Mouse (Mus musculus) gastrocnemius, adult 18-20 months (tissue): ENCODE data around the gene Acmsd. TPM values are rescaled to one million over a fixed set of nuclear protein-coding genes. Genes with fewer than 3 reads are reported as not detected.

Experiments used
- DNase-seq: peaks from one replicate; pipeline ENCODE4 v3.0.0; 2021; ENCODE audit warnings: low spot score
- total RNA-seq, 2 experiments: library from RNA; stranded (reverse); gene quantifications; 2 replicates each; pipeline ENCODE4 v1.2.3; 2021

Gene Acmsd
- total RNA-seq, 2 experiments from 2014 or later = not detected

- no peak for DNase-seq
These were observed 46.0 kb downstream of the Acmsd start for GRCm38 (mm10) chr1:127775206-127775720.

- no peak for DNase-seq
These were observed 47.0 kb downstream of the Acmsd start for GRCm38 (mm10) chr1:127776246-127776645.

GRCm38 (mm10) chr1:127778611-127779010, 49.4 kb downstream of the Acmsd start:
- DNase-seq = no peak

- no peak for DNase-seq
These were observed 50.9 kb downstream of the Acmsd start for GRCm38 (mm10) chr1:127780142-127780541.

GRCm38 (mm10) chr1:127780849-127781248, 51.6 kb downstream of the Acmsd start:
- DNase-seq = no peak

- DNase-seq = no peak
These were observed 54.6 kb downstream of the Acmsd start for GRCm38 (mm10) chr1:127783862-127784261.

- DNase-seq = no peak
These were observed 56.7 kb downstream of the Acmsd start for GRCm38 (mm10) chr1:127785882-127786281.

GRCm38 (mm10) chr1:127788943-127789342, 59.7 kb downstream of the Acmsd start:
- DNase-seq = no peak

- DNase-seq = no peak
These were observed 64.2 kb downstream of the Acmsd start for GRCm38 (mm10) chr1:127793459-127793858.

- no peak for DNase-seq
These were observed 66.0 kb downstream of the Acmsd start for GRCm38 (mm10) chr1:127795087-127795769.

GRCm38 (mm10) chr1:127796341-127796740, 67.1 kb downstream of the Acmsd start:
- DNase-seq = no peak

GRCm38 (mm10) chr1:127796752-127797151, 67.5 kb downstream of the Acmsd start:
- DNase-seq = no peak

- DNase-seq = no peak
These were observed 73.7 kb downstream of the Acmsd start for GRCm38 (mm10) chr1:127802916-127803315.

- no peak for DNase-seq
These were observed 79.5 kb downstream of the Acmsd start for GRCm38 (mm10) chr1:127808671-127809070.

- no peak for DNase-seq
These were observed 83.7 kb downstream of the Acmsd start for GRCm38 (mm10) chr1:127812929-127813328.

- no peak for DNase-seq
These were observed 87.2 kb downstream of the Acmsd start for GRCm38 (mm10) chr1:127816381-127816780.

Other genes with a start within 250 kb of the Acmsd start
- gene Tmem163, start 49.9 kb upstream of the Acmsd start, total RNA-seq = not detected
- 10 to 100 TPM; 16.4 to 16.7 TPM for gene Ccnt2, start 44.8 kb downstream of the Acmsd start, total RNA-seq
- gene Map3k19, start 125.6 kb downstream of the Acmsd start, total RNA-seq = under 1 TPM in 1 of 2 experiments, not detected in 1; 0.05 TPM
- 10 to 100 TPM; 22.1 to 25.0 TPM for gene Rab3gap1, start 139.4 kb downstream of the Acmsd start, total RNA-seq